ENCODE assay signal across 23 mouse cellular contexts in genomic region chrX:7121618-7122280, GRCm38 (mm10). TPM values are rescaled to one million over a fixed set of nuclear protein-coding genes. Genes with fewer than 3 reads are reported as not detected.
DNase-seq lines count a peak whose midpoint lies in the region; ATAC-seq lines count a peak whose summit lies in the region.
"Had no signal": no experiment of that assay in that cellular context is flagged by ENCODE, and none has a peak within 500 bp of the region (broad histone marks: within the 10 kb centered on the region; RNA-seq: fewer than 3 reads in every experiment).

No protein-coding gene starts in this region.

- ATAC-seq in limb, embryonic 13.5 days (ENCODE audit: low FRiP score, low read depth) = peak; percentile 54; the same call in 1 of the 2 replicates
- ATAC-seq in limb, embryonic 15.5 days (ENCODE audit: insufficient number of reproducible peaks, low FRiP score, low TSS enrichment, low read depth) = peak; percentile 48; the same call in 1 of the 2 replicates
- ATAC-seq: forebrain, embryonic 16.5 days; hindbrain, embryonic 16.5 days; inflammation-experienced regulatory T-cells, adult 6 months; intestine, postnatal 0 days had no signal

- H3K4me1 ChIP-seq in limb, embryonic 13.5 days = no peaks in the 10 kb centered on the region
- peaks cover 11% of the 10 kb centered on the region; the same call in 1 of the 2 replicates for H3K4me1 ChIP-seq in limb, embryonic 10.5 days
- H3K4me1 ChIP-seq in limb, embryonic 15.5 days = no peaks in the 10 kb centered on the region
- H3K4me1 ChIP-seq: embryonic facial prominence, embryonic 12.5 days; forebrain, embryonic 12.5 days; heart, embryonic 15.5 days; hindbrain, embryonic 12.5 days had no signal

- no peaks in the 10 kb centered on the region for H3K27me3 ChIP-seq in limb, embryonic 13.5 days
- H3K27me3 ChIP-seq in limb, embryonic 10.5 days (ENCODE audit: low read depth, poor library complexity, severe bottlenecking) = no peaks in the 10 kb centered on the region
- no peaks in the 10 kb centered on the region for H3K27me3 ChIP-seq in limb, embryonic 15.5 days
- H3K27me3 ChIP-seq: embryonic facial prominence, embryonic 12.5 days; forebrain, embryonic 12.5 days; heart, embryonic 15.5 days; hindbrain, embryonic 12.5 days had no signal

- H3K4me2 ChIP-seq in limb, embryonic 13.5 days (replicated peaks) = no peak overlapping the region
- H3K4me2 ChIP-seq in limb, embryonic 15.5 days = no peak overlapping the region
- H3K4me2 ChIP-seq: embryonic facial prominence, embryonic 12.5 days; forebrain, embryonic 12.5 days; heart, embryonic 15.5 days; hindbrain, embryonic 12.5 days had no signal

- no peaks in the 10 kb centered on the region for H3K9me3 ChIP-seq in limb, embryonic 13.5 days
- no peaks in the 10 kb centered on the region for H3K9me3 ChIP-seq in limb, embryonic 10.5 days (replicated peaks)
- H3K9me3 ChIP-seq in limb, embryonic 15.5 days = no peaks in the 10 kb centered on the region
- H3K9me3 ChIP-seq: embryonic facial prominence, embryonic 12.5 days; forebrain, embryonic 12.5 days; heart, embryonic 15.5 days; hindbrain, embryonic 12.5 days had no signal

- DNase-seq in heart, adult 11 months = peak; percentile 89
- no peak for DNase-seq in heart, postnatal 4 days
- no peak for DNase-seq in limb, embryonic 10.5 days (ENCODE audit: low spot score)
- no peak for DNase-seq in layer of hippocampus, adult 9-10 months (ENCODE audit: low spot score)
- DNase-seq: adrenal gland, adult 2 months; adrenal gland, postnatal 25 days; cerebellum, adult 2 months; cerebellum, postnatal 10 days; embryo, embryonic 11 days; gastrocnemius, postnatal 14 days; heart, postnatal 36 days had no signal

- no peaks in the 10 kb centered on the region for H3K36me3 ChIP-seq in limb, embryonic 13.5 days
- no peaks in the 10 kb centered on the region for H3K36me3 ChIP-seq in limb, embryonic 10.5 days
- H3K36me3 ChIP-seq in limb, embryonic 15.5 days = no peaks in the 10 kb centered on the region
- H3K36me3 ChIP-seq: embryonic facial prominence, embryonic 12.5 days; forebrain, embryonic 12.5 days; heart, embryonic 15.5 days; hindbrain, embryonic 12.5 days had no signal

- 46% methylated on average over 4 of the region's 4 CpGs for WGBS in limb, embryonic 13.5 days
- WGBS in limb, embryonic 10.5 days = 61% methylated on average over 4 of the region's 4 CpGs
- 45% methylated on average over 4 of the region's 4 CpGs for WGBS in limb, embryonic 15.5 days

- H3K9ac ChIP-seq in limb, embryonic 13.5 days = no peak overlapping the region
- H3K9ac ChIP-seq in limb, embryonic 15.5 days = no peak overlapping the region
- H3K9ac ChIP-seq: embryonic facial prominence, embryonic 12.5 days; forebrain, embryonic 12.5 days; heart, embryonic 15.5 days; hindbrain, embryonic 12.5 days had no signal

- H3K4me3 ChIP-seq in limb, embryonic 13.5 days = no peak overlapping the region
- no peak overlapping the region for H3K4me3 ChIP-seq in limb, embryonic 10.5 days
- H3K4me3 ChIP-seq in limb, embryonic 15.5 days = no peak overlapping the region
- H3K4me3 ChIP-seq: embryonic facial prominence, embryonic 12.5 days; forebrain, embryonic 12.5 days; heart, embryonic 15.5 days; hindbrain, embryonic 12.5 days had no signal

- no peak overlapping the region for H3K27ac ChIP-seq in limb, embryonic 13.5 days
- H3K27ac ChIP-seq in limb, embryonic 10.5 days = no peak overlapping the region
- H3K27ac ChIP-seq in limb, embryonic 15.5 days = no peak overlapping the region
- H3K27ac ChIP-seq: embryonic facial prominence, embryonic 12.5 days; forebrain, embryonic 12.5 days; heart, embryonic 15.5 days; hindbrain, embryonic 12.5 days had no signal

RNA-seq across cellular contexts. Expression of gene Akap4, which starts 54.4 kb away (rescaled TPM):
- total RNA-seq in heart, postnatal 4 days (2021) = under 1 TPM in 1 of 2 experiments, not detected in 1; 0.10 TPM
- polyA plus RNA-seq in limb, embryonic 13.5 days (2015; fragmentation: Nextera tagmentation; extraction: Ambion mirVana) = not detected in 2 replicates
- polyA plus RNA-seq in limb, embryonic 10.5 days (2016; fragmentation: Nextera tagmentation; extraction: Ambion mirVana) = not detected in 2 replicates
- polyA plus RNA-seq in limb, embryonic 15.5 days (2015; fragmentation: Nextera tagmentation; extraction: Ambion mirVana) = not detected in 2 replicates
- total RNA-seq: adrenal gland, adult 2 months; adrenal gland, postnatal 25 days; ES-E14; gastrocnemius, postnatal 14 days; heart, postnatal 36 days had no signal
- polyA plus RNA-seq: adrenal gland, adult 2 months; cerebellum, adult 2 months; embryonic facial prominence, embryonic 12.5 days; forebrain, embryonic 12.5 days; forebrain, embryonic 16.5 days; frontal cortex, adult 2 months; heart, embryonic 15.5 days; hindbrain, embryonic 12.5 days; hindbrain, embryonic 16.5 days; inflammation-experienced regulatory T-cells, adult 6 months; intestine, postnatal 0 days had no signal
